Mouse (Mus musculus): Measurements from ENCODE around the gene Trim38. TPM values are rescaled to one million over a fixed set of nuclear protein-coding genes. Genes with fewer than 3 reads are reported as not detected.
"Not testable (repeated sequence)": the region's sequence is repeated elsewhere in the genome, so short reads cannot be mapped to it uniquely, and the experiment has no call there.

Gene Trim38
- polyA plus RNA-seq, 1 experiment from 2014 or later, result not detected

- no peak overlapping the region for H3K4me2 ChIP-seq
- no peak overlapping the region for H3K9ac ChIP-seq (ENCODE audit: low read depth, low read length)
- peak overlapping the region; percentile 94 for H3K27ac ChIP-seq (ENCODE audit: low read depth, low read length)
- H3K36me3 ChIP-seq (ENCODE audit: control insufficient read depth, insufficient read depth, low read length), result no peaks in the 10 kb centered on the region
- ATAC-seq (replicated peaks; ENCODE audit: low FRiP score) (no peak), DNase-seq (ENCODE audit: low spot score) (no peak)
- H3K27me3 ChIP-seq (replicated peaks; ENCODE audit: control insufficient read depth, insufficient read depth, low read length), result no peaks in the 10 kb centered on the region
- H3K4me1 ChIP-seq (replicated peaks; ENCODE audit: control insufficient read depth, insufficient read depth, low read length), result peaks cover 13% of the 10 kb centered on the region
- no peak overlapping the region for H3K4me3 ChIP-seq (ENCODE audit: low read depth, low read length)
- no peaks in the 10 kb centered on the region for H3K9me3 ChIP-seq (ENCODE audit: control insufficient read depth, low read length)
- WGBS, result 83% methylated on average over 5 of the region's 5 CpGs
These were observed 20.1 kb upstream of the Trim38 start for GRCm38 (mm10) chr13:23749563-23750121.

- H3K4me1 ChIP-seq (replicated peaks; ENCODE audit: control insufficient read depth, insufficient read depth, low read length), result peaks cover 15% of the 10 kb centered on the region
- not testable (repeated sequence) for H3K36me3 ChIP-seq (ENCODE audit: control insufficient read depth, insufficient read depth, low read length); H3K27me3 ChIP-seq (replicated peaks; ENCODE audit: control insufficient read depth, insufficient read depth, low read length); H3K9me3 ChIP-seq (ENCODE audit: control insufficient read depth, low read length)
- peak; percentile 44 for ATAC-seq (replicated peaks; ENCODE audit: low FRiP score)
- peak within 1 kb of the TSS; percentile 43 for H3K4me3 ChIP-seq (ENCODE audit: low read depth, low read length)
- peak within 1 kb of the TSS; percentile 94 for H3K27ac ChIP-seq (ENCODE audit: low read depth, low read length)
- peak within 1 kb of the TSS; percentile 84 for H3K9ac ChIP-seq (ENCODE audit: low read depth, low read length)
- under 1% methylated on average over 25 of the region's 47 CpGs for WGBS
- peak within 1 kb of the TSS; percentile 58 for H3K4me2 ChIP-seq
- DNase-seq (ENCODE audit: low spot score), result peak; percentile 82
These were observed 18.8 kb upstream of the Trim38 start, which contains the start of gene Hist1h2ab for GRCm38 (mm10) chr13:23750839-23751477. Hist1h2ab (plus strand) TSS chr13:23751126.

- no peak for DNase-seq (ENCODE audit: low spot score)
- Histone ChIP-seq H3K4me3 (ENCODE audit: low read depth, low read length) (peak overlapping the region; percentile 43), H3K36me3 (ENCODE audit: control insufficient read depth, insufficient read depth, low read length) (no peaks in the 10 kb centered on the region), H3K9ac (ENCODE audit: low read depth, low read length) (peak overlapping the region; percentile 84), H3K27ac (ENCODE audit: low read depth, low read length) (peak overlapping the region; percentile 94), H3K4me1 (replicated peaks; ENCODE audit: control insufficient read depth, insufficient read depth, low read length) (peaks cover 15% of the 10 kb centered on the region), H3K4me2 (peak overlapping the region; percentile 58), H3K27me3 (replicated peaks; ENCODE audit: control insufficient read depth, insufficient read depth, low read length) (no peaks in the 10 kb centered on the region), H3K9me3 (ENCODE audit: control insufficient read depth, low read length) (no peaks in the 10 kb centered on the region)
- ATAC-seq (replicated peaks; ENCODE audit: low FRiP score), result peak; percentile 10
- WGBS, result 1% methylated on average over 11 of the region's 11 CpGs
These were observed 18.2 kb upstream of the Trim38 start for GRCm38 (mm10) chr13:23751478-23751956.

GRCm38 (mm10) chr13:23752067-23752741, 17.5 kb upstream of the Trim38 start, which contains the start of gene Hist1h3b:
Hist1h3b (plus strand) TSS chr13:23752267.
- Histone ChIP-seq H3K27ac (ENCODE audit: low read depth, low read length) (peak within 1 kb of the TSS; percentile 94), H3K4me3 (ENCODE audit: low read depth, low read length) (peak within 1 kb of the TSS; percentile 47), H3K9ac (ENCODE audit: low read depth, low read length) (peak within 1 kb of the TSS; percentile 84), H3K4me2 (peak within 1 kb of the TSS; percentile 58), H3K4me1 (replicated peaks; ENCODE audit: control insufficient read depth, insufficient read depth, low read length) (peaks cover 16% of the 10 kb centered on the region)
- H3K9me3 ChIP-seq (ENCODE audit: control insufficient read depth, low read length); H3K36me3 ChIP-seq (ENCODE audit: control insufficient read depth, insufficient read depth, low read length); H3K27me3 ChIP-seq (replicated peaks; ENCODE audit: control insufficient read depth, insufficient read depth, low read length): not testable (repeated sequence)
- DNase-seq (ENCODE audit: low spot score) (peak; percentile 85), ATAC-seq (replicated peaks; ENCODE audit: low FRiP score) (peak; percentile 85)
- WGBS, result 1% methylated on average over 16 of the region's 47 CpGs

GRCm38 (mm10) chr13:23752742-23753172, 17.0 kb upstream of the Trim38 start:
- Histone ChIP-seq H3K9ac (ENCODE audit: low read depth, low read length) (peak overlapping the region; percentile 82), H3K9me3 (ENCODE audit: control insufficient read depth, low read length) (no peaks in the 10 kb centered on the region), H3K4me3 (ENCODE audit: low read depth, low read length) (peak overlapping the region; percentile 47), H3K27ac (ENCODE audit: low read depth, low read length) (peak overlapping the region; percentile 86), H3K36me3 (ENCODE audit: control insufficient read depth, insufficient read depth, low read length) (no peaks in the 10 kb centered on the region), H3K4me1 (replicated peaks; ENCODE audit: control insufficient read depth, insufficient read depth, low read length) (peaks cover 18% of the 10 kb centered on the region), H3K27me3 (replicated peaks; ENCODE audit: control insufficient read depth, insufficient read depth, low read length) (no peaks in the 10 kb centered on the region), H3K4me2 (peak overlapping the region; percentile 57)
- 4% methylated on average over 6 of the region's 6 CpGs for WGBS
- no peak for ATAC-seq (replicated peaks; ENCODE audit: low FRiP score)
- no peak for DNase-seq (ENCODE audit: low spot score)

- no peaks in the 10 kb centered on the region for H3K9me3 ChIP-seq (ENCODE audit: control insufficient read depth, low read length)
- peak overlapping the region; percentile 48; the same call in 1 of the 2 replicates for H3K9ac ChIP-seq (ENCODE audit: low read depth, low read length)
- ATAC-seq (replicated peaks; ENCODE audit: low FRiP score) (no peak), DNase-seq (ENCODE audit: low spot score) (no peak)
- H3K4me3 ChIP-seq (ENCODE audit: low read depth, low read length), result peak overlapping the region; percentile 47
- peak overlapping the region; percentile 57 for H3K4me2 ChIP-seq
- WGBS, result 50% methylated on average over 4 of the region's 4 CpGs
- peak overlapping the region; percentile 86 for H3K27ac ChIP-seq (ENCODE audit: low read depth, low read length)
- no peaks in the 10 kb centered on the region for H3K36me3 ChIP-seq (ENCODE audit: control insufficient read depth, insufficient read depth, low read length)
- peaks cover 14% of the 10 kb centered on the region for H3K4me1 ChIP-seq (replicated peaks; ENCODE audit: control insufficient read depth, insufficient read depth, low read length)
- H3K27me3 ChIP-seq (replicated peaks; ENCODE audit: control insufficient read depth, insufficient read depth, low read length), result no peaks in the 10 kb centered on the region
These were observed 16.2 kb upstream of the Trim38 start for GRCm38 (mm10) chr13:23753314-23754078.

- Histone ChIP-seq H3K4me1 (replicated peaks; ENCODE audit: control insufficient read depth, insufficient read depth, low read length) (peaks cover 18% of the 10 kb centered on the region; the same call in 1 of the 2 replicates), H3K27me3 (replicated peaks; ENCODE audit: control insufficient read depth, insufficient read depth, low read length) (no peaks in the 10 kb centered on the region), H3K4me3 (ENCODE audit: low read depth, low read length) (no peak overlapping the region), H3K4me2 (no peak overlapping the region), H3K27ac (ENCODE audit: low read depth, low read length) (peak overlapping the region; percentile 63), H3K9me3 (ENCODE audit: control insufficient read depth, low read length) (no peaks in the 10 kb centered on the region), H3K36me3 (ENCODE audit: control insufficient read depth, insufficient read depth, low read length) (no peaks in the 10 kb centered on the region), H3K9ac (ENCODE audit: low read depth, low read length) (no peak overlapping the region)
- DNase-seq (ENCODE audit: low spot score), result no peak
- ATAC-seq (replicated peaks; ENCODE audit: low FRiP score), result no peak
These were observed 14.7 kb upstream of the Trim38 start for GRCm38 (mm10) chr13:23755000-23755399.

- H3K27me3 ChIP-seq (replicated peaks; ENCODE audit: control insufficient read depth, insufficient read depth, low read length), result no peaks in the 10 kb centered on the region
- H3K4me2 ChIP-seq, result peak within 1 kb of the TSS; percentile 72
- DNase-seq (ENCODE audit: low spot score), result peak; percentile 91
- 0% methylated on average over 17 of the region's 22 CpGs for WGBS
- H3K36me3 ChIP-seq (ENCODE audit: control insufficient read depth, insufficient read depth, low read length), result no peaks in the 10 kb centered on the region
- peaks cover 22% of the 10 kb centered on the region; the same call in 1 of the 2 replicates for H3K4me1 ChIP-seq (replicated peaks; ENCODE audit: control insufficient read depth, insufficient read depth, low read length)
- peak within 1 kb of the TSS; percentile 75 for H3K9ac ChIP-seq (ENCODE audit: low read depth, low read length)
- no peaks in the 10 kb centered on the region for H3K9me3 ChIP-seq (ENCODE audit: control insufficient read depth, low read length)
- H3K4me3 ChIP-seq (ENCODE audit: low read depth, low read length), result peak within 1 kb of the TSS; percentile 45
- H3K27ac ChIP-seq (ENCODE audit: low read depth, low read length), result peak within 1 kb of the TSS; percentile 99
- peak; percentile 68 for ATAC-seq (replicated peaks; ENCODE audit: low FRiP score)
These were observed 12.9 kb upstream of the Trim38 start, which contains the start of gene Hist1h4b for GRCm38 (mm10) chr13:23756790-23757189. Hist1h4b (plus strand) TSS chr13:23757013.

All from liver, embryonic 11.5 days (tissue).